In genomic region chr17:56022989-56023290, GRCm38 (mm10) we compare ENCODE assay signal across 11 mouse cellular contexts. TPM values are rescaled to one million over a fixed set of nuclear protein-coding genes. Genes with fewer than 3 reads are reported as not detected.
DNase-seq lines count a peak whose midpoint lies in the region; ATAC-seq and TF ChIP-seq lines count a peak whose summit lies in the region.
"Had no signal": no experiment of that assay in that cellular context is flagged by ENCODE, and none has a peak within 500 bp of the region (broad histone marks: within the 10 kb centered on the region; RNA-seq: fewer than 3 reads in every experiment).

No protein-coding gene starts in this region.

- TF ChIP-seq CTCF in cerebellum, adult 2 months (IDR thresholded peaks at IDR 0.05; ENCODE audit: borderline replicate concordance, insufficient read depth, low read depth, low read length) = no peak

- no peak overlapping the region for H3K9ac ChIP-seq in hindbrain, embryonic 11.5 days (ENCODE audit: low read depth, low read length)
- H3K9ac ChIP-seq in neural tube, embryonic 11.5 days (ENCODE audit: low read length) = no peak overlapping the region
- H3K9ac ChIP-seq: hindbrain, embryonic 15.5 days had no signal

- no peak for ATAC-seq in hindbrain, embryonic 11.5 days (ENCODE audit: low FRiP score)
- ATAC-seq in neural tube, embryonic 11.5 days (ENCODE audit: insufficient read depth, low FRiP score, low TSS enrichment) = no peak

- peaks cover 93% of the 10 kb centered on the region for H3K4me1 ChIP-seq in cerebellum, adult 2 months (ENCODE audit: control insufficient read depth, insufficient read depth, low read length)
- H3K4me1 ChIP-seq in hindbrain, embryonic 10.5 days (replicated peaks) = peaks cover 29% of the 10 kb centered on the region
- H3K4me1 ChIP-seq in hindbrain, embryonic 11.5 days (replicated peaks; ENCODE audit: control insufficient read depth, insufficient read depth, low read length) = peaks cover 3% of the 10 kb centered on the region; the same call in 1 of the 2 replicates
- peaks cover 8% of the 10 kb centered on the region; the same call in 1 of the 2 replicates for H3K4me1 ChIP-seq in neural tube, embryonic 11.5 days (ENCODE audit: control insufficient read depth, insufficient read depth, low read length)

- no peak overlapping the region for H3K4me3 ChIP-seq in cerebellum, adult 2 months (replicated peaks; ENCODE audit: insufficient read depth, low read depth, low read length)
- H3K4me3 ChIP-seq in hindbrain, embryonic 10.5 days = no peak overlapping the region
- H3K4me3 ChIP-seq in hindbrain, embryonic 11.5 days (ENCODE audit: low read depth, low read length) = no peak overlapping the region
- H3K4me3 ChIP-seq in neural tube, embryonic 11.5 days (ENCODE audit: low read depth, low read length) = no peak overlapping the region
- H3K4me3 ChIP-seq: hindbrain, embryonic 15.5 days had no signal

- peaks cover 84% of the 10 kb centered on the region for H3K36me3 ChIP-seq in hindbrain, embryonic 10.5 days
- peaks cover 5% of the 10 kb centered on the region for H3K36me3 ChIP-seq in hindbrain, embryonic 11.5 days (ENCODE audit: control insufficient read depth, insufficient read depth, low read length)
- H3K36me3 ChIP-seq in neural tube, embryonic 11.5 days (ENCODE audit: control insufficient read depth, insufficient read depth, low read length) = peaks cover 10% of the 10 kb centered on the region

- no peaks in the 10 kb centered on the region for H3K27me3 ChIP-seq in cerebellum, adult 2 months (ENCODE audit: control insufficient read depth, insufficient read depth, low read length)
- no peaks in the 10 kb centered on the region for H3K27me3 ChIP-seq in hindbrain, embryonic 10.5 days (ENCODE audit: insufficient read depth, poor library complexity, severe bottlenecking)
- no peaks in the 10 kb centered on the region for H3K27me3 ChIP-seq in hindbrain, embryonic 11.5 days (ENCODE audit: control insufficient read depth, insufficient read depth, low read length)
- H3K27me3 ChIP-seq in neural tube, embryonic 11.5 days (ENCODE audit: control insufficient read depth, insufficient read depth, low read length) = no peaks in the 10 kb centered on the region
- H3K27me3 ChIP-seq: hindbrain, embryonic 15.5 days had no signal

- TF ChIP-seq POLR2A in cerebellum, adult 2 months (IDR thresholded peaks at IDR 0.05; ENCODE audit: borderline replicate concordance, insufficient read depth, low read length) = no peak

- no peaks in the 10 kb centered on the region for H3K9me3 ChIP-seq in hindbrain, embryonic 10.5 days
- H3K9me3 ChIP-seq in hindbrain, embryonic 11.5 days (ENCODE audit: control insufficient read depth, low read length) = no peaks in the 10 kb centered on the region
- no peaks in the 10 kb centered on the region for H3K9me3 ChIP-seq in neural tube, embryonic 11.5 days (ENCODE audit: control insufficient read depth, low read length)
- H3K9me3 ChIP-seq: hindbrain, embryonic 15.5 days had no signal

- H3K27ac ChIP-seq in cerebellum, adult 2 months (ENCODE audit: insufficient read depth, low read length) = peak overlapping the region; percentile 72
- H3K27ac ChIP-seq in hindbrain, embryonic 10.5 days = peak overlapping the region; percentile 50
- no peak overlapping the region for H3K27ac ChIP-seq in hindbrain, embryonic 11.5 days (ENCODE audit: low read depth, low read length)
- H3K27ac ChIP-seq in neural tube, embryonic 11.5 days (ENCODE audit: low read depth, low read length) = peak overlapping the region; percentile 3; the same call in 1 of the 2 replicates
- H3K27ac ChIP-seq: hindbrain, embryonic 15.5 days had no signal

- no peak for DNase-seq in cerebellum, adult 2 months
- DNase-seq in cerebellum, postnatal 36 days = no peak
- no peak for DNase-seq in hindbrain, embryonic 10.5 days (ENCODE audit: low spot score)
- DNase-seq in hindbrain, embryonic 11.5 days (ENCODE audit: low spot score) = no peak
- DNase-seq in neural tube, embryonic 11.5 days (ENCODE audit: low spot score) = no peak
- DNase-seq in neural tube, embryonic 10.5 days (ENCODE audit: extremely low spot score, low spot score) = no peak
- no peak for DNase-seq in T-cell, adult 2 months (ENCODE audit: low spot score)
- no peak for DNase-seq in urinary bladder, adult 2 months (ENCODE audit: low spot score)
- DNase-seq: kidney, adult 8-10 months had no signal

- H3K4me2 ChIP-seq in hindbrain, embryonic 11.5 days (replicated peaks; ENCODE audit: low read depth, low read length) = no peak overlapping the region
- no peak overlapping the region for H3K4me2 ChIP-seq in neural tube, embryonic 11.5 days (ENCODE audit: low read depth)
- H3K4me2 ChIP-seq: hindbrain, embryonic 15.5 days had no signal

- 6% methylated on average over 4 of the region's 4 CpGs for WGBS in cerebellum, adult 2 months
- WGBS in hindbrain, embryonic 10.5 days = 74% methylated on average over 4 of the region's 4 CpGs
- WGBS in hindbrain, embryonic 11.5 days = 77% methylated on average over 4 of the region's 4 CpGs
- 82% methylated on average over 4 of the region's 4 CpGs for WGBS in neural tube, embryonic 11.5 days

RNA-seq across cellular contexts. Expression of gene Sh3gl1, which starts 13.5 kb away (rescaled TPM):
- polyA plus RNA-seq in cerebellum, adult 2 months (2012; rRNA removed) = 69.5 and 82.5 TPM in 2 replicates
- polyA plus RNA-seq in hindbrain, embryonic 10.5 days (2016; fragmentation: Nextera tagmentation; extraction: Ambion mirVana) = 161 and 163 TPM in 2 replicates
- 112 and 114 TPM in 2 replicates for polyA plus RNA-seq in hindbrain, embryonic 11.5 days (2014; fragmentation: Nextera tagmentation; extraction: Ambion mirVana)
- polyA plus RNA-seq in neural tube, embryonic 11.5 days (2014; fragmentation: Nextera tagmentation; extraction: Ambion mirVana) = 122 and 125 TPM in 2 replicates
- polyA plus RNA-seq in urinary bladder, adult 2 months (2012; rRNA removed) = 55.5 and 78.1 TPM in 2 replicates

RNA-seq across cellular contexts. Expression of gene Chaf1a, which starts 17.3 kb away (rescaled TPM):
- polyA plus RNA-seq in cerebellum, adult 2 months (2012; rRNA removed) = 2.9 and 3.3 TPM in 2 replicates
- 35.3 and 46.0 TPM in 2 replicates for polyA plus RNA-seq in hindbrain, embryonic 10.5 days (2016; fragmentation: Nextera tagmentation; extraction: Ambion mirVana)
- polyA plus RNA-seq in hindbrain, embryonic 11.5 days (2014; fragmentation: Nextera tagmentation; extraction: Ambion mirVana) = 16.1 and 18.9 TPM in 2 replicates
- polyA plus RNA-seq in neural tube, embryonic 11.5 days (2014; fragmentation: Nextera tagmentation; extraction: Ambion mirVana) = 23.5 and 25.0 TPM in 2 replicates
- polyA plus RNA-seq in urinary bladder, adult 2 months (2012; rRNA removed) = 2.1 and 2.2 TPM in 2 replicates

RNA-seq across cellular contexts. Expression of gene Mpnd, which starts 17.4 kb away (rescaled TPM):
- 183 and 193 TPM in 2 replicates for polyA plus RNA-seq in cerebellum, adult 2 months (2012; rRNA removed)
- polyA plus RNA-seq in hindbrain, embryonic 10.5 days (2016; fragmentation: Nextera tagmentation; extraction: Ambion mirVana) = 131 and 177 TPM in 2 replicates
- polyA plus RNA-seq in hindbrain, embryonic 11.5 days (2014; fragmentation: Nextera tagmentation; extraction: Ambion mirVana) = 141 and 163 TPM in 2 replicates
- polyA plus RNA-seq in neural tube, embryonic 11.5 days (2014; fragmentation: Nextera tagmentation; extraction: Ambion mirVana) = 157 and 176 TPM in 2 replicates
- 50.4 and 51.1 TPM in 2 replicates for polyA plus RNA-seq in urinary bladder, adult 2 months (2012; rRNA removed)

RNA-seq across cellular contexts. Expression of gene Stap2, which starts 17.6 kb away (rescaled TPM):
- polyA plus RNA-seq in cerebellum, adult 2 months (2012; rRNA removed) = 51.8 and 64.1 TPM in 2 replicates
- polyA plus RNA-seq in hindbrain, embryonic 10.5 days (2016; fragmentation: Nextera tagmentation; extraction: Ambion mirVana) = 6.0 and 8.3 TPM in 2 replicates
- 5.1 and 6.3 TPM in 2 replicates for polyA plus RNA-seq in hindbrain, embryonic 11.5 days (2014; fragmentation: Nextera tagmentation; extraction: Ambion mirVana)
- polyA plus RNA-seq in neural tube, embryonic 11.5 days (2014; fragmentation: Nextera tagmentation; extraction: Ambion mirVana) = 5.4 and 6.3 TPM in 2 replicates
- polyA plus RNA-seq in urinary bladder, adult 2 months (2012; rRNA removed) = 29.6 and 38.6 TPM in 2 replicates

RNA-seq across cellular contexts. Expression of gene Fsd1, which starts 36.6 kb away (rescaled TPM):
- 88.0 and 91.3 TPM in 2 replicates for polyA plus RNA-seq in cerebellum, adult 2 months (2012; rRNA removed)
- 67.6 and 99.5 TPM in 2 replicates for polyA plus RNA-seq in hindbrain, embryonic 10.5 days (2016; fragmentation: Nextera tagmentation; extraction: Ambion mirVana)
- 65.0 and 66.5 TPM in 2 replicates for polyA plus RNA-seq in hindbrain, embryonic 11.5 days (2014; fragmentation: Nextera tagmentation; extraction: Ambion mirVana)
- polyA plus RNA-seq in neural tube, embryonic 11.5 days (2014; fragmentation: Nextera tagmentation; extraction: Ambion mirVana) = 68.3 and 86.8 TPM in 2 replicates
- polyA plus RNA-seq in urinary bladder, adult 2 months (2012; rRNA removed) = 0.57 and 1.2 TPM in 2 replicates
- polyA plus RNA-seq: liver, adult 2 months had no signal
